8 mouse cellular contexts compared by ENCODE assay signal in the genomic region with DNA sequence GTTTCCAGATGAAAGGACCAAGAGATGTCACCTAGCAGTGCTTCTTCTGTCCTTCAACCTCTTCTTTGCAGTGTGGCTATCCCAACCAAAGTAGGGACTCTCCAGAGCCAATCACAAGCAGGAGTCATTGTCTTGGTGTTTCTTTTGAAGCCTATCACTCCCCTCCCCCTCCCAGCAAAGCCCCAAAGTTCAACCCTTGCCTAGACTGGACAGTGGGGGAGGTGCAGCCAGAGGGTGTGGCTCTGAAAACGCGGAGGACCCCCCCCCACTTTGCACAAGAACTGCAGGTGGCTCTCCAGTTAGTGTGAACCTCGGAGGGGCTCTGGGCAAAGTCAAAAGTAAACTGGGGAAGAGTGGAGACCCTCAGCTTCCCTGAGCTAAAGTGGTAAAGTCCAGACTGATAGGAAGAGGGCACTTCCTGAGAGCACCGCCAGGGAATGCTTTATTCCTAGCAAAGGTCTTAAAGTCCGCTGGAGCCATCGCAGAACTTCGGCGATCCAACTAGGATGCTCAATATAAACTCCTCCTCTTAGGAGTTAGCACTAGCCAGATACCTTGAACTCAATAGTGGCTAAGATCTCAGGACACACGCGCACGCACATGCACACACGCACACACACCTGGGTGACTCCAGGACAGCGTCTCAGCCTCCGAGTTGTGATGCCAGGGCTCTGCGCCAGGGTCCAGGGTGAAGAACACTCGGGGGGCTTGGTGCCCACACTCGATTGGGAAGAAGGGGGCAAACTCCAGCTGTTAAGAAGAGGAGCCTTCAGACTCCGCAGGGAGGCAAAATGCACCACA. TPM values are rescaled to one million over a fixed set of nuclear protein-coding genes. Genes with fewer than 3 reads are reported as not detected.
DNase-seq lines count a peak whose midpoint lies in the region; ATAC-seq lines count a peak whose summit lies in the region.

No protein-coding gene starts in this region.

- H3K27me3 ChIP-seq in lung, embryonic 15.5 days: no peaks in the 10 kb centered on the region
- H3K27me3 ChIP-seq in hindbrain, embryonic 14.5 days (ENCODE audit: control insufficient read depth, insufficient read depth, low read length): no peaks in the 10 kb centered on the region
- H3K27me3 ChIP-seq in liver, embryonic 16.5 days (ENCODE audit: control insufficient read depth, insufficient read depth, low read depth, low read length): peaks cover 18% of the 10 kb centered on the region
- H3K27me3 ChIP-seq in stomach, embryonic 15.5 days (replicated peaks): no peaks in the 10 kb centered on the region

- no peaks in the 10 kb centered on the region for H3K36me3 ChIP-seq in lung, embryonic 15.5 days
- no peaks in the 10 kb centered on the region for H3K36me3 ChIP-seq in hindbrain, embryonic 14.5 days (replicated peaks; ENCODE audit: control insufficient read depth, insufficient read depth)
- H3K36me3 ChIP-seq in liver, embryonic 16.5 days (ENCODE audit: control insufficient read depth, insufficient read depth): no peaks in the 10 kb centered on the region
- H3K36me3 ChIP-seq in stomach, embryonic 15.5 days: no peaks in the 10 kb centered on the region

- H3K9me3 ChIP-seq in lung, embryonic 15.5 days: no peaks in the 10 kb centered on the region
- H3K9me3 ChIP-seq in hindbrain, embryonic 14.5 days (ENCODE audit: control insufficient read depth, low read length): no peaks in the 10 kb centered on the region
- H3K9me3 ChIP-seq in liver, embryonic 16.5 days (replicated peaks; ENCODE audit: control insufficient read depth, low read length): no peaks in the 10 kb centered on the region
- H3K9me3 ChIP-seq in stomach, embryonic 15.5 days: no peaks in the 10 kb centered on the region

- H3K9ac ChIP-seq in lung, embryonic 15.5 days: peak overlapping the region; percentile 64
- H3K9ac ChIP-seq in hindbrain, embryonic 14.5 days: peak overlapping the region; percentile 69
- peak overlapping the region; percentile 57; the same call in 1 of the 2 replicates for H3K9ac ChIP-seq in liver, embryonic 16.5 days (ENCODE audit: low read depth, low read length)
- H3K9ac ChIP-seq in stomach, embryonic 15.5 days: peak overlapping the region; percentile 70

- no peak for DNase-seq in lung, postnatal 25 days (ENCODE audit: low spot score)
- peak; percentile 72 for DNase-seq in embryo, embryonic 11 days
- DNase-seq in hindbrain, embryonic 14.5 days (ENCODE audit: low spot score): no peak
- no peak for DNase-seq in right cerebral cortex, postnatal 25 days
- no peak for DNase-seq in Muller cell, postnatal 12 days (ENCODE audit: inconsistent ontology term)

- ATAC-seq in lung, embryonic 15.5 days (ENCODE audit: borderline replicate concordance, extremely low read depth, low FRiP score, low TSS enrichment): no peak
- ATAC-seq in hindbrain, embryonic 14.5 days (ENCODE audit: low FRiP score): no peak
- no peak for ATAC-seq in liver, embryonic 16.5 days (ENCODE audit: low read depth)
- no peak for ATAC-seq in stomach, embryonic 15.5 days (ENCODE audit: insufficient read depth, low FRiP score, low read depth)

- H3K4me2 ChIP-seq in lung, embryonic 15.5 days: peak overlapping the region; percentile 79
- peak overlapping the region; percentile 74 for H3K4me2 ChIP-seq in hindbrain, embryonic 14.5 days (replicated peaks)
- H3K4me2 ChIP-seq in liver, embryonic 16.5 days (ENCODE audit: low read depth, low read length): peak overlapping the region; percentile 75
- peak overlapping the region; percentile 93 for H3K4me2 ChIP-seq in stomach, embryonic 15.5 days

- H3K4me1 ChIP-seq in lung, embryonic 15.5 days: peaks cover 59% of the 10 kb centered on the region
- H3K4me1 ChIP-seq in hindbrain, embryonic 14.5 days (replicated peaks; ENCODE audit: control insufficient read depth, insufficient read depth, low read length): peaks cover 51% of the 10 kb centered on the region
- H3K4me1 ChIP-seq in liver, embryonic 16.5 days (ENCODE audit: control insufficient read depth, low read depth, low read length): peaks cover 41% of the 10 kb centered on the region
- peaks cover 55% of the 10 kb centered on the region for H3K4me1 ChIP-seq in stomach, embryonic 15.5 days

- peak overlapping the region; percentile 89 for H3K4me3 ChIP-seq in lung, embryonic 15.5 days
- H3K4me3 ChIP-seq in hindbrain, embryonic 14.5 days (replicated peaks; ENCODE audit: low read length): peak overlapping the region; percentile 67
- H3K4me3 ChIP-seq in liver, embryonic 16.5 days (ENCODE audit: low read depth, low read length): peak overlapping the region; percentile 68
- H3K4me3 ChIP-seq in stomach, embryonic 15.5 days (replicated peaks): peak overlapping the region; percentile 88

- under 1% methylated on average over 18 of the region's 18 CpGs for WGBS in lung, embryonic 15.5 days
- WGBS in hindbrain, embryonic 14.5 days: under 1% methylated on average over 18 of the region's 18 CpGs
- under 1% methylated on average over 18 of the region's 18 CpGs for WGBS in liver, embryonic 16.5 days (ENCODE audit: insufficient replicate concordance)
- WGBS in stomach, embryonic 15.5 days: under 1% methylated on average over 18 of the region's 18 CpGs

- H3K27ac ChIP-seq in lung, embryonic 15.5 days: peak overlapping the region; percentile 98; the same call in 1 of the 2 replicates
- no peak overlapping the region for H3K27ac ChIP-seq in hindbrain, embryonic 14.5 days
- H3K27ac ChIP-seq in liver, embryonic 16.5 days (ENCODE audit: low read length): no peak overlapping the region
- H3K27ac ChIP-seq in stomach, embryonic 15.5 days: peak overlapping the region; percentile 74; the same call in 1 of the 2 replicates

RNA-seq across cellular contexts. Expression of a gene that starts 0.9 kb away (rescaled TPM):
- 5.5 and 8.5 TPM in 2 replicates for polyA plus RNA-seq in lung, embryonic 15.5 days (2015; fragmentation: Nextera tagmentation; extraction: Ambion mirVana)
- 3.3 and 3.8 TPM in 2 replicates for polyA plus RNA-seq in hindbrain, embryonic 14.5 days (2014; fragmentation: Nextera tagmentation; extraction: Ambion mirVana)
- polyA plus RNA-seq in liver, embryonic 16.5 days (2015; fragmentation: Nextera tagmentation; extraction: Ambion mirVana): 0.59 and 0.62 TPM in 2 replicates
- polyA plus RNA-seq in stomach, embryonic 15.5 days (2015; fragmentation: Nextera tagmentation; extraction: Ambion mirVana): 3.6 and 5.2 TPM in 2 replicates

RNA-seq across cellular contexts. Expression of a gene that starts 49.4 kb away (rescaled TPM):
- 114 and 115 TPM in 2 replicates for polyA plus RNA-seq in lung, embryonic 15.5 days (2015; fragmentation: Nextera tagmentation; extraction: Ambion mirVana)
- polyA plus RNA-seq in hindbrain, embryonic 14.5 days (2014; fragmentation: Nextera tagmentation; extraction: Ambion mirVana): 11.8 and 15.6 TPM in 2 replicates
- polyA plus RNA-seq in liver, embryonic 16.5 days (2015; fragmentation: Nextera tagmentation; extraction: Ambion mirVana): 40.6 and 42.3 TPM in 2 replicates
- polyA plus RNA-seq in stomach, embryonic 15.5 days (2015; fragmentation: Nextera tagmentation; extraction: Ambion mirVana): 66.9 and 72.0 TPM in 2 replicates

Comparison
In these comparisons a context has a peak if more than half of its experiments do, and no peak if none do; other contexts are left out.
1. H3K27ac ChIP-seq: peak in lung, embryonic 15.5 days (single experiment) and stomach, embryonic 15.5 days (single experiment); none in hindbrain, embryonic 14.5 days (single experiment) and liver, embryonic 16.5 days (single experiment).
2. Peak in every context shown above with its lines, with median percentiles within 50 percentile points of each other: H3K4me2 ChIP-seq, H3K4me3 ChIP-seq and H3K9ac ChIP-seq.